Mouse (Mus musculus): ENCODE data around the gene Copa. TPM values are rescaled to one million over a fixed set of nuclear protein-coding genes. Genes with fewer than 3 reads are reported as not detected.

Gene Copa
- polyA plus RNA-seq, 1 experiment from 2014 or later: 194 TPM

DNA sequence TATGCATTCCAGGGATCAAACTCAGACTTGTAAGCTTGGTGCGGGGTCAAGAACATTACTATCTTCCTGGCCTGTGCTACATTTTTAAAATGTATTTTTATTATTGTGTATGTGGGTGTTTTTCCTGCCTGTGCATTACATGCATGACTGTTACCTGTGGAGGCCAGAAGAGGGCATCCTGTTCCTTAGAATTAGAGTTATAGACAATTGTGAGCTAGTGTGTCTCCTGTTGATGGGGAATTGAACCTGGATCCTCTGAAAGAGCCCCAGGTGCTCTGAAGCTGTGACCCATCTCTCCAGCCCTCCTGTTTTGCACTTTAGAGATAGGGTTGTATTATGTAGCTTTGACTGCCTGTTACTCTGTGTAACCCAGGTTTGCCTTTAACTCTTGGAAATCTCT lies 79.7 kb downstream of the Copa start:
- Histone ChIP-seq H3K9me3 (ENCODE audit: control insufficient read depth, low read length) (no peaks in the 10 kb centered on the region), H3K4me3 (ENCODE audit: low read length) (no peak overlapping the region), H3K27me3 (ENCODE audit: control insufficient read depth, insufficient read depth, low read length) (no peaks in the 10 kb centered on the region), H3K27ac (ENCODE audit: low read depth, low read length) (no peak overlapping the region), H3K9ac (ENCODE audit: low read depth, low read length) (no peak overlapping the region), H3K36me3 (ENCODE audit: control insufficient read depth, insufficient read depth, low read length) (peaks cover 26% of the 10 kb centered on the region; the same call in 1 of the 2 replicates), H3K4me2 (replicated peaks; ENCODE audit: low read depth, low read length) (no peak overlapping the region), H3K4me1 (ENCODE audit: control insufficient read depth, insufficient read depth, low read length) (peaks cover 9% of the 10 kb centered on the region; the same call in 1 of the 2 replicates)
- WGBS: 98% methylated on average over 1 of the region's 1 CpGs
- 0 out of 2 replicates have a peak, but pooled peaks have one; percentile 40 for ATAC-seq (ENCODE audit: low FRiP score, low TSS enrichment)

DNA sequence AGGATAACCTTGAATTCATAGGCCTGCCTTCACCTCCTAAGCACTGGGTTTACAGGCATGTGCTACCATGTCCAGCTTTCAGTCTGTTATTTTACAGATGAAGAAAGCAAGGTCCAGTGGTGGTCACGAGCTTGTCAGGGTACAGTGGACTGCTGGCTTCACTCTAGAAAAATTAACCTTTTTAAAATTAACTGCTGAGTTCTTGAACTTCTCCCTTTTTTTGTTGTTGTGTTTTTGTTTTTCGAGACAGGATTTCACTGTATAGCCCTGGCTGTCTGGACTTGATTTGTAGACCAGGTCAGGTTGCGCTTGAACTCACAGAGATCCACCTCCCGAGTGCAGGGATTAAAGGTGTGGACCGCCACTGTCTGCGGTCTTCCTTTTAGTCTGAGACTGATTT lies 80.6 kb downstream of the Copa start:
- Histone ChIP-seq H3K9me3 (ENCODE audit: control insufficient read depth, low read length) (no peaks in the 10 kb centered on the region), H3K27me3 (ENCODE audit: control insufficient read depth, insufficient read depth, low read length) (no peaks in the 10 kb centered on the region), H3K4me1 (ENCODE audit: control insufficient read depth, insufficient read depth, low read length) (peaks cover 9% of the 10 kb centered on the region; the same call in 1 of the 2 replicates), H3K9ac (ENCODE audit: low read depth, low read length) (no peak overlapping the region), H3K4me3 (ENCODE audit: low read length) (no peak overlapping the region), H3K4me2 (replicated peaks; ENCODE audit: low read depth, low read length) (no peak overlapping the region), H3K36me3 (ENCODE audit: control insufficient read depth, insufficient read depth, low read length) (peaks cover 34% of the 10 kb centered on the region; the same call in 1 of the 2 replicates), H3K27ac (ENCODE audit: low read depth, low read length) (no peak overlapping the region)
- WGBS: 45% methylated on average over 6 of the region's 6 CpGs
- no peak for ATAC-seq (ENCODE audit: low FRiP score, low TSS enrichment)

DNA sequence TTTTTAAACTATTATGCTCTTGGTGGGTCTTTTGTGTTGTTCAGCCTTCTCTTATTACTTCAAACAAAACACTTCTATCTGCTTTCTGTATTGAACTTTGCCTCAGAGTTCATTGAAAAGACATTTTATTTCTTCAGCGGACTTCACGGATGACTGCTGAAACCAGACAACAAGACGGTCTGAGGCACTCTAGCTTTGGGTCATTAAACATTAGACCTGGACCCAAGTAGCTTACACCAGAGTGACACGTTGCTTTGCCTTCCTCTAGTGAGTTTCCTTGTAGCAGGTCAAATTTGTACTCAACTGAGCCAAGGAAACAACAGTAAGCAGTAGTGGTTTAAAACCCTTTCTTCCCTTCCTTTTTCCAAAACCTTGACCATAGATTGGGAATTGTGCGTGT lies 85.6 kb downstream of the Copa start:
- 44% methylated on average over 5 of the region's 5 CpGs for WGBS
- Histone ChIP-seq H3K27me3 (ENCODE audit: control insufficient read depth, insufficient read depth, low read length) (no peaks in the 10 kb centered on the region), H3K4me1 (ENCODE audit: control insufficient read depth, insufficient read depth, low read length) (peaks cover 2% of the 10 kb centered on the region; the same call in 1 of the 2 replicates), H3K4me3 (ENCODE audit: low read length) (no peak overlapping the region), H3K27ac (ENCODE audit: low read depth, low read length) (no peak overlapping the region), H3K9me3 (ENCODE audit: control insufficient read depth, low read length) (no peaks in the 10 kb centered on the region), H3K9ac (ENCODE audit: low read depth, low read length) (no peak overlapping the region), H3K36me3 (ENCODE audit: control insufficient read depth, insufficient read depth, low read length) (peaks cover 62% of the 10 kb centered on the region), H3K4me2 (replicated peaks; ENCODE audit: low read depth, low read length) (no peak overlapping the region)
- peak; percentile 83 for ATAC-seq (ENCODE audit: low FRiP score, low TSS enrichment)

DNA sequence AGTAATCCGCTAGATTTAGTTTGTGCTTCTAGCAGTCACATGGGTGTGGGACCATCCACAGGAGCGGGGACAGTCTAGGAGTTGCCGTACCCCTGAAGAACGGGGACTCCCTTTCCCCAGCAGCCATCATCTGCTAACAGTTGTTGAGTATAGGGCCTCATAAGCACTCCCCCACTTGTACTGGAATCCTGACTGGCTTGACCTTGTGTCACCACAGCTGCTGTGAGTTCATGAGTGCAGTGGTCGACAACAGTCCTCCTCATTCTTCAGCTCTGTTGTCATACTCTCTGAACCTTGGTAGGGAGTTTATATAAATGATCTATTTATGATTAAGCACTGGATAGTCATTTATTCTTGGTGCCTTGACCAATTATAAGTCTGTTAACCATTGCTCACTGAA lies 87.5 kb downstream of the Copa start:
- no peaks in the 10 kb centered on the region for H3K27me3 ChIP-seq (ENCODE audit: control insufficient read depth, insufficient read depth, low read length)
- 92% methylated on average over 5 of the region's 5 CpGs for WGBS
- ATAC-seq (ENCODE audit: low FRiP score, low TSS enrichment): no peak
- no peak overlapping the region for H3K4me2 ChIP-seq (replicated peaks; ENCODE audit: low read depth, low read length)
- H3K4me3 ChIP-seq (ENCODE audit: low read length): no peak overlapping the region
- no peak overlapping the region for H3K9ac ChIP-seq (ENCODE audit: low read depth, low read length)
- H3K27ac ChIP-seq (ENCODE audit: low read depth, low read length): no peak overlapping the region
- H3K9me3 ChIP-seq (ENCODE audit: control insufficient read depth, low read length): no peaks in the 10 kb centered on the region
- H3K4me1 ChIP-seq (ENCODE audit: control insufficient read depth, insufficient read depth, low read length): no peaks in the 10 kb centered on the region
- peaks cover 81% of the 10 kb centered on the region for H3K36me3 ChIP-seq (ENCODE audit: control insufficient read depth, insufficient read depth, low read length)

Other genes starting within 250 kb of the Copa start
- 1.1 and 1.2 TPM in 2 replicates for gene Cd84, start 242.8 kb upstream of the Copa start, polyA plus RNA-seq (2014; fragmentation: Nextera tagmentation; extraction: Ambion mirVana)
- gene Gm10521, start 186.9 kb upstream of the Copa start, polyA plus RNA-seq (2014; fragmentation: Nextera tagmentation; extraction: Ambion mirVana): not detected in 2 replicates
- 0.12 and 0.14 TPM in 2 replicates for gene Slamf6, start 165.0 kb upstream of the Copa start, polyA plus RNA-seq (2014; fragmentation: Nextera tagmentation; extraction: Ambion mirVana)
- 18.2 and 19.0 TPM in 2 replicates for gene Vangl2, start 54.1 kb upstream of the Copa start, polyA plus RNA-seq (2014; fragmentation: Nextera tagmentation; extraction: Ambion mirVana)
- not detected in 2 replicates for gene Nhlh1, start 25.0 kb upstream of the Copa start, polyA plus RNA-seq (2014; fragmentation: Nextera tagmentation; extraction: Ambion mirVana)
- gene Ncstn, start 266 bp downstream of the Copa start, polyA plus RNA-seq (2014; fragmentation: Nextera tagmentation; extraction: Ambion mirVana): 66.5 and 136 TPM in 2 replicates
- 95.1 and 138 TPM in 2 replicates for gene Pex19, start 44.2 kb downstream of the Copa start, polyA plus RNA-seq (2014; fragmentation: Nextera tagmentation; extraction: Ambion mirVana)
- 78.3 and 114 TPM in 2 replicates for gene Dcaf8, start 65.6 kb downstream of the Copa start, polyA plus RNA-seq (2014; fragmentation: Nextera tagmentation; extraction: Ambion mirVana)
- gene Pea15a, start 124.3 kb downstream of the Copa start, polyA plus RNA-seq (2014; fragmentation: Nextera tagmentation; extraction: Ambion mirVana): 56.0 and 87.0 TPM in 2 replicates
- 2.8 and 3.5 TPM in 2 replicates for gene Casq1, start 137.3 kb downstream of the Copa start, polyA plus RNA-seq (2014; fragmentation: Nextera tagmentation; extraction: Ambion mirVana)
- gene Atp1a4, start 175.9 kb downstream of the Copa start, polyA plus RNA-seq (2014; fragmentation: Nextera tagmentation; extraction: Ambion mirVana): not detected in 2 replicates
- gene Igsf8, start 179.1 kb downstream of the Copa start, polyA plus RNA-seq (2014; fragmentation: Nextera tagmentation; extraction: Ambion mirVana): 39.5 and 53.1 TPM in 2 replicates
- gene Atp1a2, start 215.5 kb downstream of the Copa start, polyA plus RNA-seq (2014; fragmentation: Nextera tagmentation; extraction: Ambion mirVana): 0.66 and 0.96 TPM in 2 replicates
- 0.20 TPM in 1 of 2 replicates, not detected in the other for gene Kcnj9, start 246.8 kb downstream of the Copa start, polyA plus RNA-seq (2014; fragmentation: Nextera tagmentation; extraction: Ambion mirVana)